Mouse (Mus musculus) gastrocnemius, adult 8-10 months (tissue): ENCODE measurements around the gene Pecam1. TPM values are rescaled to one million over a fixed set of nuclear protein-coding genes. Genes with fewer than 3 reads are reported as not detected.
A peak's percentile ranks its signal among the peaks of the same experiment; 100 is the strongest.
"Not testable (repeated sequence)": the region's sequence is repeated elsewhere in the genome, so short reads cannot be mapped to it uniquely, and the experiment has no call there.

Source experiments
- DNase-seq, 2 experiments: peaks; one replicate each; pipeline ENCODE4 v3.0.0; 2022; ENCODE audit warnings: low spot score in 2 of 2
- total RNA-seq, 4 experiments: library from RNA; stranded (reverse); gene quantifications; 2 replicates each; pipeline ENCODE4 v1.2.4; 2022

The Pecam1 gene
- total RNA-seq, 4 experiments from 2014 or later = 25.4 to 30.9 (median 26.7) TPM

DNA sequence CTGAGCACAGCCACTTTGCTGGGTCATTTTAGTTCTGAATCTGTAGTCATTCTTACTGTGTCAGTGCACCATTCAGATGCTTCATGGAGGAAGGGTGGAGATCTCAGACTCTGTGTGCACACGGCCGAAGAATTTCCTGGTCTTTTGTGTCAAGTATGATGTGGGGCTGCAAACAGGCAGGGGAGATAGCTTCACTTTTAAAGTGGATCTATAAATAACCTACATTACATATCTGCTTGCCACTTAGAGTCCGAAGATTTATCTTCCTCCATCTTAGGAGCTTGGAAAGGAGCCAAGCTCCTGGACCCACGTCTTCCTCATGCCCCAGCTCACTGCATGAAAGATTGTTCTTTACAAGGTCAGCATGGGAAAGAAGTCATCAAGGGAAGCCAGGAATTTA is 19.7 kb downstream of the Pecam1 start:
- no peak for DNase-seq

DNA sequence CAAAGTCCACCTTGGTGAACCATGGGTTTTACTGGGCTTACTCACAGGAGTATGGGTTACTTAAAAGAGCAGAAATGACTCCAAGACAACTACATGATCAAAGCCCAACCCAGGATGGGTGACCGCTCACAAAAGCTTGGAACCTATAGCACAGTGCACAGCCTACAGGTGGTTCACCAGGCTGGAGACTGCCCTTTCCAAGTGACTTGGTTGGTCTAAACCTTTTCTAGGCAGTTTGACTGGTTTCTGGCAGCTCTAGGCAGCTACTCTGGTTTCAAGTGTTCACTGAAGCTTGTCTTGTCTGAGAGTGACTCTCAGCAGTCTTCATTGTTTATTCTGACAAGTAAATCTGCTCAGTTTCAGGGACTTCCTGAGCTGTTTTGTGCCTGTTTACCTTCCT is 20.8 kb downstream of the Pecam1 start:
- no peak for DNase-seq

DNA sequence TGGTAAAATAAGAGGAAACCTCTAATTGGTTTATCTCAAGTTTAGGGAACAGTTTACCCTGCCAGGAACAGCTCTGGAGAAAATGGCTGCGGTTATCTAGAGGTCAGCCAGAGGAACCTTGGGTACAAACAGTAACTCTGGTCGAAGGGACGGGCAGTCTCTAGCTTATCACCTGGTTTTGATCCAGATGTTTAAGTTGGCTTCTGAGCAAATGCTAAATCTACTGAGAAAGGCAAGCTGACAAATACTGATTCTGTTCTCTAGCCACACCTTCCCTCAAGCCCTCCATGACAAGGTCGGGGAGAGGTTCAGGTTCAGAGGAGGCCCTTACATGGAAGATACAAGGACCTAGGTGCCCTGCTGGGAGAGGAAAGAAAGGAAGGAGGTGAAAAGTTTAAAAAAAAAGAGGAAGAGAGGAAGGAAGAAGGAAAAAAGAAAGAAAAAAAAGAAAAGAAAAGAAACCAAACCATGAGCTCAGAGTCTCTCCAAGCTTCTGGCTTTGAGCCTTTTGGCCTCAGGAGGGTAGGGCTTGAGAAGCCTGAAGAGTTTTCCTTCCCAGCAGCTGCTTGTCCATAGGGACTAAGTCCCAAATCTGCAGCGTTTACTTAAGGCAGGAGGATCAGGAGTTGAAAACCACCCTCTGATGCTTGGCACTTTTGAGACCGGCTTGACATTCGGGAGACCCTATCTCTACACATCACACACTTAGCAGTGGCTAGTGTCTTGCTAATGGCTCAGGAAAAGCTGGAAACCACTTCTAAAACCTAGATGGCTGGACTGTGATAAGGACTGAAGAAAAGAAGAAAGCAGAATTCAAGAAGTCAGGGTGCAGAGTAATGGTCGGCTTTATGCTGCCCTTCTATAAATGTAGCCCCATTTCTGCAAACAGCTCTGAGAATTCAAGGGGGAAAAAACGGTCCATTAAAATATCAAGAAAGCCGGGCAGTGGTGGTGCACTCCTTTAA is 21.7 kb downstream of the Pecam1 start:
- DNase-seq = no peak

GRCm38 (mm10) chr11:106727967-106728366 is 22.5 kb downstream of the Pecam1 start:
- no peak for DNase-seq

GRCm38 (mm10) chr11:106724916-106725235 is 25.6 kb downstream of the Pecam1 start:
- DNase-seq = not testable (repeated sequence)

- no peak for DNase-seq
Measured at GRCm38 (mm10) chr11:106724176-106724915, 26.1 kb downstream of the Pecam1 start.

GRCm38 (mm10) chr11:106723611-106724125 is 26.8 kb downstream of the Pecam1 start:
- DNase-seq = no peak

DNA sequence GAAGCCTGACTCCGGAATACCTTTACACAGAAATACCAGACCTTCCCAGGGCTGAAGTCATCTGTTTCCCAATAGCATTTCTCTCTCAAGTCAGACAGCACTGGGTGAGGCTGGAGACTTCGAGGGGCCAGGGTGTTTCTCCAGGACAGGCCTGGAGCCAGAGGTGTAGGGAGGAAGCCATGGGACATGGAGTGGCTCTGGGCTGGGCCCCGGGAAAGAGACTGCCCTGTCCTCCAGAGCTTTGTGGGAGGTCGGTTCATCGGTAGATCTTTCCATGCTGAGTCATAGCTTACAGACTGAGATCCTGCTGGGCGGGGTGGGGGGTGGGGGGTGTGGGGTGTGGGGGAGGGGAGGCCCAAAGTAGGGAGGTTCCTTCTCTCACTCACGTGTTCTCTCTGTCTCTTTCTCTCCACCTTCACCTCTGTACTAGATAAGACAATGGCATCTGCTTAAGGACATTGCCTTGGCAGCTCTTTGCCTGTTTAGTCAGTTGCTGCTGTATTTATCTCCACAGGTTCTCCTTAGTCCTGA is 27.5 kb downstream of the Pecam1 start:
- DNase-seq = peak in 1 of 2 experiments; percentile 22

GRCm38 (mm10) chr11:106720379-106720778 is 30.0 kb downstream of the Pecam1 start:
- no peak for DNase-seq

DNA sequence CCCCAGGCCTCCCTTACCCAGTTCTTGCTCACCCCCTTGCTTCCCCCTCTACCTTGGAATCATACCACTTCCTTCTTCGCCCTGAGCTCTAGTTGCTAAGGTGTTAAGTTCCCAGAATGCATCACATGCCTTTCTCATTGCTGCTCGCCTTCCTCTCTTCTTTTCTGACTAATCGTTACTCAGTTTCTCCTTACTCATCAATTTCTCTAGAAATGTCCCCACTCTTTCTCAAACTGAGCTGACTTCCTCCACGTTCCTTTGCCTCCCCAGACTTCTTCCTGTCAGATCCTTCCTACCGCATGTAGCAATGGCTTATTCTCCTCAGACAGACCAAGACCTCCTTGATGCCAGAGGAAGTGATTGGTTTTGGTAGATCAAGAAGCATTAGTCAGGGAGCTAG is 33.9 kb downstream of the Pecam1 start:
- DNase-seq = no peak

DNA sequence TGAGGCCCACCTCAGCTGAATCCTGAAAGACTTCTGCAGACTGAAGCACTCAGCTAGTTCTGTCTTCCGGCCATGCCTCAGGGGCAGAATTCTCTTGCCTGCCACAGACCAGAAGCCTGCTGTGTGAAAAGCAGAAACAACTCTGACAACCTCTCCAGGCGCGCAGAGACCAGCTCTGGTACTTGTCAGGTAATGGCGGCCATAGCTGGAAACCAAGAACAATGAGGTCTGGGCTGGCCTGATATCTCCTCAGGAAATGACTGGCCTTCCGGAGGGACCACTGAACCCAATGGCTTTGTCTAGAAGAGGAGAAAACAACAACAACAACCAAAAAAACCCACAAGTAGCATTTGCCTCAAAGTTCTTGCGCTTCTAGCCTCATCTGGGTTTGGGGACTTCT is 35.4 kb downstream of the Pecam1 start:
- DNase-seq = no peak

GRCm38 (mm10) chr11:106710789-106711188 is 39.6 kb downstream of the Pecam1 start:
- DNase-seq = no peak

DNA sequence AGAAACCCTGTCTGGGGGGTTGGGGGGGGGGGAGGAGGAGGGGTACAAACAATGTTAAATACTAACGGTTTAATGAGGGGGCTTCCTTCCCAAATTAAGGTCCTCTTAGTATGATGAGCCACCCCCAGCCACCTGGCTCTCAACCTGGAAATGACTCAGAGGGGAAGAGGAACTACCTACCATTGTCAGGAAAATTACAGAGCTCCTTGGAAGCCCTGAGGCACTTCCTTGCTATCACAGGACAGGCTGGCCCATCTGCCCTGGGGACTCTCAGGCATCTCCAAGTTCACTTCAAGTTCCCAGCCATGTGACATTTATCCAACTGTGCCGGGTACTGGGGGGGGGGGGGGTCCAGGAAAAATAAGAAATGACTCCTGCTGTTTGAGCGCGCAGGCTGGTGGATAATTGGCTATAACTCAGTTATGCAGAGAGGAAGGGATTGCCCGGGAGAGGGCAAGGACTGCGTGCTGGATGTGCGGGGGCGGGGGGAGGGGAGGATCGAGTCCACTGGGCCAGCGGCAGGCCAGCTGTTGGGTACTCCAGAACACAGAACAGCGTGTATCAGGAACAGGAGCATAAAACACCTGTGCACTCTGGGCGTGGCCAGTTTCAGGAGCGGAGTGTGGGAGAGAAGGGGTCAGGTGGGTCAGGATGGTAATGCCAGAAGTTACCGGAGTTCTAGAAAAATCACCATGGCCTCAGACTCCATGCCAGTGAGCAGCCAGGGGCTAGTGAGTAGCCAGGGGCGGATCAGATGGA is 41.0 kb downstream of the Pecam1 start:
- DNase-seq = no peak

GRCm38 (mm10) chr11:106707866-106708265 is 42.6 kb downstream of the Pecam1 start:
- no peak for DNase-seq

- no peak for DNase-seq
Measured at GRCm38 (mm10) chr11:106707085-106707484, 43.3 kb downstream of the Pecam1 start.

DNA sequence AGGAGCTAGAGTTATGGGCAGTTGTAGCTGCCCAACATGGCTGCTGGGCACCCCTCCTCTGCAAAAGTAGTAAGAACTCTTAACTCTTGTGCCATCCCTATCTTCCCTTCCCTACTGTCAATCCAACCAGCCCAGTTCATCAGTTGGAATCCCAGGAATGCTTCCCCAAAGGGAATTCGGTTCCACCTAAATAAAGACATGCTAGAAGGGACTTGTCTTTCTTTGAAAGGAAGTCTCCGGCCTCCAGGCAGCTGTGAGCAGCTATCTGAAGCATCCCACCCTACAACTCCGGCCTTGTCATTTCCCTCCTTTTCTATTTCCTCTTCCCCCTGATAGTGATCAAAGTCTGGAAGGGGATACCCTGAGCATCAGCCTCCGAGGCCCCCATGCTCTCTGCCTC is 44.2 kb downstream of the Pecam1 start:
- DNase-seq = no peak

GRCm38 (mm10) chr11:106704399-106705111 is 45.9 kb downstream of the Pecam1 start:
- DNase-seq = no peak

DNA sequence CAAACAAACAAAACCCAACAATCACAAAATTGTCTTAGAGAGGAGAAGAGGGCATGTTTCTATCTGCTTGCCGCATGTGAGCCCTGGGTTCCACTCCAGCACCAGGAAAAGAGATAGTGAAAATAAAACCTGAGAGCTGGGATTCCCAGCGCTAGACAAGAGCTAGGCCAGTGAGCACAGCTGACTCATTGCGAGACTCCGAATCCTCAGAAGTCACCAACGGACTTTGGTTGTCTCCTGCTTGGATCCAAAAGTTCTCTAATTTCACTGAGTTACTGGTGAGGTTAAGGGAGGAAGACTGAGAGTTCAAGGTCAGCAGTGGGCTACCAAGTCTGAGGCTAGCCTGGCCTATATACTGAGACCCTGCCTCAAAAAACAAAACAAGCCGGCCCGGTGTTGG is 46.5 kb downstream of the Pecam1 start:
- DNase-seq = no peak

- no peak for DNase-seq
Measured at GRCm38 (mm10) chr11:106702584-106702983, 47.8 kb downstream of the Pecam1 start.

DNA sequence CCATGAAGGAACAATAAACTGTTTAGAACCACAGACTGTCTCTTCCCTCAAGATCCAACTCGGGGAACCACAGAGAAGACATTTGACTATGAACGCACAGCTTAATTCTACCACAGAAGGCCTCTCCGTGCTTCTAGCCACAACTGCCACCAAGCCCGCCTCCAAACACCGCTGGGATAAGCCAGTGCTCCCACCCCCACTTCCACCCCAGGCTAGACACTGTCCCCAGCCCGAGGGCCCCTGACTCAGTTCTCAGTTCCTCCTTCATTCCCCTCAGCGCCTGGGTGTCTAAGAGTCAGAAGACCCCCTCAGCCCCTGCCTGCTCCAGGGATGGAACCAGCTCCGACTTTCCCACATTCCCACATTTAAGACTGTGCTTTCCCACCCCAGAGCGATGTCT is 48.8 kb downstream of the Pecam1 start:
- DNase-seq = no peak

DNA sequence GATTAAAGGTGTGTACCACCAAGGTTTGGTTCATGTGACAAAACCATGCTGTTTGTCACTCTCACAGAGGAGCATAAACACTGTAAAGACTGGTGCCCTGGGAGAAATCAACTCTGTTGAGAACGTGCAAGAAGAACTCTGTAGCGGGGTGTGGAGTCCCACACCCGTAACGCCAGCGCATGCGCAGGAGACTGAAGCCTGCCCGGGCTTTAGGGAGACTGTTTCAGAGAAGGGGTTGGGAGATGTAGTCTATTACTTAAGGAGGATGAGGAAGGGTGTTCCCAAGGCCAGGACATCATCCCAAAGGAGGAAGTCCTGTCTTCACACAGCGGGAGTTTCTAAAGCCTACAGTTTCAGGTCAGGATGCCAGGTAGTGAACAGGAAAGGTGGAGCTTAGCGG is 51.3 kb downstream of the Pecam1 start:
- no peak for DNase-seq
